14 mouse cellular contexts compared by ENCODE assay signal in the genomic region with DNA sequence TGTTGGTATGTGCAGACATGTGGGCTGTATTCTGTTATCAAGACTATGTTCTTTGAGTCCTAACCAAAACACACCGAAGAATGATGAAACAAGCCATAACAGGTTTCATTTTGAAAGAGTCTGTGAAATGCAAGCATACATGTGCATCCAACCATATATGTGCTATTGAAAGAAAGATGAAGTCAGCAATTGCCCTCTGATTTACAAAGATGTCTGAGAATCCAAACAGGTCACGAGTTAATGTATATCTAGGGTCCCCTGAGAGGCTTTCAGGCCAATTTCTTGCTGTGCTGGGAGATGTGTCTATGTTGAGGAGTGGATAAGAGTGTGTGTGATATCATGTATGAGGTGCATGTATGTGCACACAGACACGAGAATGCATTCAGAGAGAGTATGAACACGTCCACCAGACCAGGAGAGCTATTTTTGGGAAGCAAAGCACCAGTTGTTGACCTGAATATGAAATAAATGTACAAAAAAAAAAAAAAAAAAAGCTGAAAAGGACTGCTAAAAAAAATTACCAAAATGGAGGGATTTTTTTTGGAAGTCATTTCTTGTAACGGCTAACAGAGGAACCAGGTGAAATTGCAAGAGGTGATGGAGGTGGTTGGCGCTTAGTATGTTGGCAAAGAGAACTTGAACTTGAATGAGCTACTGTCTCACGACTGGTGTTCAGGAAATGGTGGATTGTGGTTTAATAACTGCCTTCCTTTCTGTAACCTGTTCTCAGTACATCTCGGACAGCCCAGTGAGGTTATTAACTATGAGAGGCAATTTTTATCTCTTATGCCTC. TPM values are rescaled to one million over a fixed set of nuclear protein-coding genes. Genes with fewer than 3 reads are reported as not detected.
DNase-seq lines count a peak whose midpoint lies in the region; ATAC-seq and TF ChIP-seq lines count a peak whose summit lies in the region.
"Had no signal": no experiment of that assay in that cellular context is flagged by ENCODE, and none has a peak within 500 bp of the region (broad histone marks: within the 10 kb centered on the region; RNA-seq: fewer than 3 reads in every experiment).

No protein-coding gene starts in this region.

- peak overlapping the region; percentile 81 for H3K4me2 ChIP-seq in hindbrain, embryonic 15.5 days
- no peak overlapping the region for H3K4me2 ChIP-seq in hindbrain, embryonic 11.5 days (replicated peaks; ENCODE audit: low read depth, low read length)
- no peak overlapping the region for H3K4me2 ChIP-seq in kidney, embryonic 15.5 days

- WGBS in hindbrain, embryonic 15.5 days, result 81% methylated on average over 8 of the region's 8 CpGs
- 83% methylated on average over 8 of the region's 8 CpGs for WGBS in hindbrain, embryonic 11.5 days
- 81% methylated on average over 8 of the region's 8 CpGs for WGBS in kidney, embryonic 15.5 days

- no peaks in the 10 kb centered on the region for H3K9me3 ChIP-seq in hindbrain, embryonic 15.5 days
- no peaks in the 10 kb centered on the region for H3K9me3 ChIP-seq in hindbrain, embryonic 11.5 days (ENCODE audit: control insufficient read depth, low read length)
- peaks cover 6% of the 10 kb centered on the region for H3K9me3 ChIP-seq in E14TG2a.4 (ENCODE audit: low read length)
- H3K9me3 ChIP-seq in kidney, embryonic 15.5 days (replicated peaks), result no peaks in the 10 kb centered on the region
- H3K9me3 ChIP-seq: lung, embryonic 15.5 days; midbrain, embryonic 12.5 days had no signal

- no peak overlapping the region for H3K9ac ChIP-seq in hindbrain, embryonic 15.5 days
- H3K9ac ChIP-seq in hindbrain, embryonic 11.5 days (ENCODE audit: low read depth, low read length), result no peak overlapping the region
- H3K9ac ChIP-seq in kidney, embryonic 15.5 days, result no peak overlapping the region
- H3K9ac ChIP-seq: lung, embryonic 15.5 days; midbrain, embryonic 12.5 days had no signal

- H3K4me3 ChIP-seq in hindbrain, embryonic 15.5 days, result no peak overlapping the region
- H3K4me3 ChIP-seq in hindbrain, embryonic 11.5 days (ENCODE audit: low read depth, low read length), result no peak overlapping the region
- H3K4me3 ChIP-seq in E14TG2a.4 (replicated peaks; ENCODE audit: low read length), result peak overlapping the region; percentile 82; the same call in 1 of the 2 replicates
- H3K4me3 ChIP-seq in kidney, embryonic 15.5 days (replicated peaks), result no peak overlapping the region
- H3K4me3 ChIP-seq: heart, adult 2 months; lung, embryonic 15.5 days; midbrain, embryonic 12.5 days had no signal

- no peak for ATAC-seq in hindbrain, embryonic 15.5 days (ENCODE audit: low FRiP score, low read depth)
- no peak for ATAC-seq in hindbrain, embryonic 11.5 days (ENCODE audit: low FRiP score)
- peak; percentile 39 for ATAC-seq in common myeloid progenitor, adult 5-6 weeks (replicated peaks; ENCODE audit: low read depth, poor library complexity, severe bottlenecking)
- peak; percentile 24; the same call in 1 of the 2 replicates for ATAC-seq in megakaryocyte-erythroid progenitor cell, adult 5-6 weeks (replicated peaks; ENCODE audit: low FRiP score, low TSS enrichment, poor library complexity, severe bottlenecking)
- no peak for ATAC-seq in frontal cortex, adult (ENCODE audit: low TSS enrichment)
- ATAC-seq in kidney, embryonic 15.5 days (replicated peaks; ENCODE audit: low FRiP score), result no peak
- ATAC-seq: Patski had no signal

- no peak overlapping the region for H3K27ac ChIP-seq in hindbrain, embryonic 15.5 days (replicated peaks)
- H3K27ac ChIP-seq in hindbrain, embryonic 11.5 days (ENCODE audit: low read depth, low read length), result no peak overlapping the region
- no peak overlapping the region for H3K27ac ChIP-seq in kidney, embryonic 15.5 days
- H3K27ac ChIP-seq: heart, adult 2 months; lung, embryonic 15.5 days; midbrain, embryonic 12.5 days had no signal

- TF ChIP-seq CTCF in E14TG2a.4 (conservative IDR thresholded peaks at IDR 0.05; ENCODE audit: low read length), result no peak

- no peak for DNase-seq in hindbrain, embryonic 11.5 days (ENCODE audit: low spot score)
- DNase-seq: cerebellum, adult 8-10 months; heart, adult 2 months; heart, postnatal 36 days had no signal

- H3K36me3 ChIP-seq in hindbrain, embryonic 15.5 days, result no peaks in the 10 kb centered on the region
- H3K36me3 ChIP-seq in hindbrain, embryonic 11.5 days (ENCODE audit: control insufficient read depth, insufficient read depth, low read length), result no peaks in the 10 kb centered on the region
- H3K36me3 ChIP-seq in E14TG2a.4 (ENCODE audit: insufficient read depth, low read length), result peaks cover 5% of the 10 kb centered on the region; the same call in 1 of the 2 replicates
- no peaks in the 10 kb centered on the region for H3K36me3 ChIP-seq in kidney, embryonic 15.5 days
- H3K36me3 ChIP-seq: lung, embryonic 15.5 days; midbrain, embryonic 12.5 days had no signal

- H3K27me3 ChIP-seq in hindbrain, embryonic 15.5 days, result no peaks in the 10 kb centered on the region
- no peaks in the 10 kb centered on the region for H3K27me3 ChIP-seq in hindbrain, embryonic 11.5 days (ENCODE audit: control insufficient read depth, insufficient read depth, low read length)
- H3K27me3 ChIP-seq in E14TG2a.4 (ENCODE audit: insufficient read depth, low read length), result no peaks in the 10 kb centered on the region
- peaks cover 17% of the 10 kb centered on the region for H3K27me3 ChIP-seq in kidney, embryonic 15.5 days

- peaks cover 16% of the 10 kb centered on the region for H3K4me1 ChIP-seq in hindbrain, embryonic 15.5 days (replicated peaks)
- peaks cover 2% of the 10 kb centered on the region; the same call in 1 of the 2 replicates for H3K4me1 ChIP-seq in hindbrain, embryonic 11.5 days (replicated peaks; ENCODE audit: control insufficient read depth, insufficient read depth, low read length)
- H3K4me1 ChIP-seq in E14TG2a.4 (replicated peaks; ENCODE audit: low read depth, low read length), result peaks cover 39% of the 10 kb centered on the region
- peaks cover 13% of the 10 kb centered on the region for H3K4me1 ChIP-seq in kidney, embryonic 15.5 days

RNA-seq across cellular contexts. Expression of gene Dnajc6, which starts 13.9 kb away (rescaled TPM):
- polyA plus RNA-seq in hindbrain, embryonic 15.5 days (2015; fragmentation: Nextera tagmentation; extraction: Ambion mirVana), result 59.3 and 60.4 TPM in 2 replicates
- 6.0 and 6.9 TPM in 2 replicates for polyA plus RNA-seq in hindbrain, embryonic 11.5 days (2014; fragmentation: Nextera tagmentation; extraction: Ambion mirVana)
- total RNA-seq in common myeloid progenitor, adult 5-6 weeks (2017), result 31.4 and 40.4 TPM in 2 replicates
- 35.2 and 35.5 TPM in 2 replicates for total RNA-seq in megakaryocyte-erythroid progenitor cell, adult 5-6 weeks (2014; fragmentation: Nextera tagmentation)
- total RNA-seq in megakaryocyte-erythroid progenitor cell, adult 5-6 weeks (2017), result 40.5 and 40.8 TPM in 2 replicates
- 1.0 and 1.2 TPM in 2 replicates for polyA plus RNA-seq in kidney, embryonic 15.5 days (2015; fragmentation: Nextera tagmentation; extraction: Ambion mirVana)
- total RNA-seq: neutrophil, adult 5-6 weeks had no signal

Comparison
In these comparisons a context has a peak if more than half of its experiments do, and no peak if none do; other contexts are left out.
1. ATAC-seq: peak in common myeloid progenitor, adult 5-6 weeks (single experiment) and megakaryocyte-erythroid progenitor cell, adult 5-6 weeks (single experiment); none in hindbrain, embryonic 15.5 days (single experiment), hindbrain, embryonic 11.5 days (single experiment), frontal cortex, adult (single experiment) and kidney, embryonic 15.5 days (single experiment).